Mouse (Mus musculus) neural tube, embryonic 10.5 days (tissue): ENCODE data around the gene Tamm41.

ENCODE experiments used
- DNase-seq: peaks from one replicate; pipeline ENCODE4 v3.0.0-alpha.2; 2017; ENCODE audit warnings: low spot score; ENCODE audit errors: extremely low spot score

Gene Tamm41

GRCm38 (mm10) chr6:114976915-114977419 is 60.7 kb downstream of the Tamm41 start:
- no peak for DNase-seq

- DNase-seq = no peak
Observed at GRCm38 (mm10) chr6:114974331-114974730, 63.3 kb downstream of the Tamm41 start.

- no peak for DNase-seq
Observed at GRCm38 (mm10) chr6:114972988-114973387, 64.7 kb downstream of the Tamm41 start.

GRCm38 (mm10) chr6:114970895-114971294 is 66.8 kb downstream of the Tamm41 start:
- no peak for DNase-seq

- no peak for DNase-seq
Observed at GRCm38 (mm10) chr6:114970386-114970785, 67.3 kb downstream of the Tamm41 start.

- DNase-seq = peak; percentile 77
Observed at GRCm38 (mm10) chr6:114969213-114970120, 68.2 kb downstream of the Tamm41 start, which contains the start of gene Vgll4. TSS of gene Vgll4 (minus strand) at chr6:114969994.

- DNase-seq = peak; percentile 82
Observed at GRCm38 (mm10) chr6:114968361-114969212, 69.1 kb downstream of the Tamm41 start.

GRCm38 (mm10) chr6:114967623-114968022 is 70.1 kb downstream of the Tamm41 start:
- DNase-seq = no peak

GRCm38 (mm10) chr6:114966396-114967154 is 71.1 kb downstream of the Tamm41 start:
- DNase-seq = no peak

- DNase-seq = no peak
Observed at GRCm38 (mm10) chr6:114965802-114966201, 71.9 kb downstream of the Tamm41 start.

GRCm38 (mm10) chr6:114965396-114965795 is 72.3 kb downstream of the Tamm41 start:
- DNase-seq = no peak

- no peak for DNase-seq
Observed at GRCm38 (mm10) chr6:114964235-114964634, 73.4 kb downstream of the Tamm41 start.

- DNase-seq = no peak
Observed at GRCm38 (mm10) chr6:114963636-114964035, 74.0 kb downstream of the Tamm41 start.

GRCm38 (mm10) chr6:114961276-114962068 is 76.2 kb downstream of the Tamm41 start:
- no peak for DNase-seq

GRCm38 (mm10) chr6:114959012-114959398 is 78.7 kb downstream of the Tamm41 start:
- no peak for DNase-seq

GRCm38 (mm10) chr6:114958249-114959011 is 79.2 kb downstream of the Tamm41 start:
- DNase-seq = no peak

GRCm38 (mm10) chr6:114957756-114958155 is 79.9 kb downstream of the Tamm41 start:
- DNase-seq = no peak

GRCm38 (mm10) chr6:114954496-114954895 is 83.2 kb downstream of the Tamm41 start:
- no peak for DNase-seq
